Mouse (Mus musculus): ENCODE results near the gene Tmem255a. TPM values are rescaled to one million over a fixed set of nuclear protein-coding genes. Genes with fewer than 3 reads are reported as not detected.

Gene Tmem255a
- total RNA-seq, 2 experiments from 2014 or later = 13.5 to 14.0 TPM

- DNase-seq (ENCODE audit: low spot score in 2 of 2) = no peak
- intact Hi-C loops (cut with DNase I) = no loop called here
Measured at GRCm38 (mm10) chrX:38180656-38181607, 71.3 kb downstream of the Tmem255a start.

- peak in 1 of 2 experiments; percentile 21 for DNase-seq (ENCODE audit: low spot score in 2 of 2)
Measured at GRCm38 (mm10) chrX:38179891-38180310, 72.3 kb downstream of the Tmem255a start.

DNA sequence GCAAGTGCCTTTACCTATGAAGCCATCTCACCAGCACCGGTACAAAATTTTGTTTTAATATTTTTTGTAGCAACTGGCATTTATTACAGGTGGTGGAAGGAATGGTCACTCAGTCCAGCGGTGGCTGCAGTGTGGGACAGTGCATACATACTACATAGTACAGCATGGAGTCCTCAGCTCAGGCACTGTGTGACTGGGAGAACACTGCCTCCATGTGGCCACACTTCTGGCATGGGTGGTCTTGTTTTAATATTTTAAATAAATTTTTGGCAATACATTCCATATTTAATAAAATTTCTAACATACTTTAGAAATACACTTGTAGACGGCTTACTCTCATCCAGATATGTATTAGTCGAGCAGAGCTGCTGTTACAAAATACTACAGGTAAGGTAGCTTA lies 85.6 kb downstream of the Tmem255a start:
- no peak for DNase-seq (ENCODE audit: low spot score in 2 of 2)
- intact Hi-C loops (cut with DNase I) = no loop called here

More at GRCm38 (mm10) chrX:38179891-38180310, 72.3 kb downstream of the Tmem255a start:
- intact Hi-C loops (cut with DNase I) = loop anchor here (5.0 kb wide), 1 partner anchor 93 kb away; the partner anchor contains the start of gene Rhox11

DNA sequence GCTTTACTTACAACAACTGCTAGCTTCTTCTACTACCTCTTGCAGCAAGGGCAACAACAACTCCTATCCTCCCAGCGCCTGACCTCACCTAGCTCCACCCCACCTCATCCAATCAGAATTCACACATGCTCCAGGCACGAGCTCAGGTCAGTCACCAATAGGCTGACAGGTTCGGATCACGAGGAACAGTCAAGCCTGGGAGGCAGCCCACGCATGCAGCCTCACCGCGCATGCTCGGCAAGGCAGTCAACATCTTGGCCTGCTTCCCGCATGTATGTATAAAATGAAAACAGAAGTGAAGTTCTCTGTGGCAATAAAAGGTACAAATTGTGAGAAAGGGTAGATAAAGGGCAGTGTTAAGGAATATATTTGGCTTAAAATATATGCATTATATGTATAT lies 86.2 kb downstream of the Tmem255a start:
- no peak for DNase-seq (ENCODE audit: low spot score in 2 of 2)
- intact Hi-C loops (cut with DNase I) = no loop called here

GRCm38 (mm10) chrX:38165315-38165714 lies 86.9 kb downstream of the Tmem255a start:
- no peak for DNase-seq (ENCODE audit: low spot score in 2 of 2)
- intact Hi-C loops (cut with DNase I) = no loop called here

DNA sequence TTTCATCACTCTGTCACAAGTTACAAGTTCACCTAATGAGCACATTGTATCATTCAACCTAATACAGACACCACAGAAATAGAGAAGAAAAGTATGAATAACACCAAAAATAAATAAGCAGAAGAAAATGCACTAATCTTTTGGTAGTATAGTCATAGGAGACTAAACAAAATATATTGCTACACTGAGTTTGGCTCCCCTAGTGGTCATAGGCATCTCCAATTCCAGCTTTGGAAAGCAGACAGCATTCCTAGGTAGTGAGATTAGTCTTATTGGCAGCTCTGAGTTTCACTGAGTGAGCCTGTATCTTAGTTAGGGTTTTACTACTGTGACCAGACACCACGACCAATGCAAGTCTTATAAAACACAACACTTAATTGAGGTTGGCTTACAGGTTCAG lies 93.1 kb downstream of the Tmem255a start:
- intact Hi-C loops (cut with DNase I) = no loop called here

More for the DNA sequence above, 93.1 kb downstream of the Tmem255a start:
- no peak for DNase-seq (ENCODE audit: low spot score in 2 of 2)

Small RNA genes lying within 50 kb of the gene (microRNA-seq; reads per million reads assigned to microRNA genes)
- not detected for gene Mir3110

Other genes starting within 250 kb of the Tmem255a start
- not detected for gene Btg1-ps1, start 233.6 kb downstream of the Tmem255a start, total RNA-seq (2021)
- not detected for gene Btg1-ps2, start 209.3 kb downstream of the Tmem255a start, total RNA-seq (2021)
- gene Rhox10, start 186.0 kb downstream of the Tmem255a start, total RNA-seq (2021) = not detected
- not detected for gene Rhox11, start 167.3 kb downstream of the Tmem255a start, total RNA-seq (2021)
- not detected for gene Rhox12, start 141.5 kb downstream of the Tmem255a start, total RNA-seq (2021)
- gene Rhox13, start 131.2 kb downstream of the Tmem255a start, total RNA-seq (2021) = not detected
- 10 to 100 TPM; 21.3 to 25.2 TPM for gene Zbtb33, start 62.6 kb downstream of the Tmem255a start, total RNA-seq (2021)
- gene Atp1b4, start 63.7 kb upstream of the Tmem255a start, total RNA-seq (2021) = not detected
- 10 to 100 TPM; 67.1 to 75.9 TPM for gene Lamp2, start 204.0 kb upstream of the Tmem255a start, total RNA-seq (2021)

Measured in left cerebral cortex, postnatal 36 days (tissue).